Mouse (Mus musculus) stomach, embryonic 16.5 days (tissue): ENCODE measurements around the gene D8Ertd738e. TPM values are rescaled to one million over a fixed set of nuclear protein-coding genes. Genes with fewer than 3 reads are reported as not detected.
A peak's percentile ranks its signal among the peaks of the same experiment; 100 is the strongest.

Experiments used
- ATAC-seq: fragments of 200-750 bp; cut with Nextera tagmentation; 2 replicates; pipeline ENCODE4 v1.8.0; 2017; ENCODE audit warnings: moderate number of reproducible peaks, moderate TSS enrichment; ENCODE audit not compliant: insufficient read depth, low FRiP score
- H3K27ac ChIP-seq: fragments of 300-500 bp; sonication (generic); 2 replicates; pipeline ENCODE4 v1.5.1; 2014; ENCODE audit warnings: low read length
- H3K27me3 ChIP-seq: fragments of 300-500 bp; sonication (generic); 2 replicates; pipeline ENCODE4 v1.6.1; 2014; ENCODE audit warnings: low read length, control low read depth, mixed read lengths; ENCODE audit not compliant: control insufficient read depth, insufficient read depth
- H3K36me3 ChIP-seq: fragments of 300-500 bp; sonication (generic); 2 replicates; pipeline ENCODE4 v1.6.1; 2014; ENCODE audit warnings: low read length; ENCODE audit not compliant: control insufficient read depth, insufficient read depth
- H3K4me1 ChIP-seq: fragments of 300-500 bp; sonication (generic); 2 replicates; pipeline ENCODE4 v1.6.1; 2014; ENCODE audit warnings: low read length, control low read depth, mixed read lengths; ENCODE audit not compliant: control insufficient read depth, insufficient read depth
- H3K4me2 ChIP-seq: fragments of 300-500 bp; sonication (generic); 2 replicates; pipeline ENCODE4 v1.6.1; 2014; ENCODE audit warnings: low read depth, low read length, mixed read lengths
- H3K4me3 ChIP-seq: fragments of 300-500 bp; sonication (generic); replicated peaks from 2 replicates; pipeline ENCODE4 v1.5.1; 2014; ENCODE audit warnings: mild to moderate bottlenecking, low read length
- H3K9ac ChIP-seq: fragments of 300-500 bp; sonication (generic); 2 replicates; pipeline ENCODE4 v1.6.1; 2014; ENCODE audit warnings: low read length
- H3K9me3 ChIP-seq: fragments of 300-500 bp; sonication (generic); replicated peaks from 2 replicates; pipeline ENCODE4 v1.6.1; 2016; ENCODE audit warnings: low read length, control low read depth; ENCODE audit not compliant: control insufficient read depth
- WGBS: fragments of 180-500 bp; shearing (Covaris S2); extraction: QIAGEN DNeasy Blood & Tissue Kit; methylation state at CpG from one replicate; pipeline ENCODE4 v1.1.7; 2014; 5-methylcytosine and 5-hydroxymethylcytosine counted together
- polyA plus RNA-seq: library from polyadenylated mRNA; unstranded; fragments of >200 nt; fragmentation: Nextera tagmentation; extraction: Ambion mirVana; gene quantifications from 2 replicates; pipeline ENCODE4 v1.2.1, GENCODE M21; 2015

Gene D8Ertd738e
- polyA plus RNA-seq, 1 experiment from 2014 or later = 289 TPM

DNA sequence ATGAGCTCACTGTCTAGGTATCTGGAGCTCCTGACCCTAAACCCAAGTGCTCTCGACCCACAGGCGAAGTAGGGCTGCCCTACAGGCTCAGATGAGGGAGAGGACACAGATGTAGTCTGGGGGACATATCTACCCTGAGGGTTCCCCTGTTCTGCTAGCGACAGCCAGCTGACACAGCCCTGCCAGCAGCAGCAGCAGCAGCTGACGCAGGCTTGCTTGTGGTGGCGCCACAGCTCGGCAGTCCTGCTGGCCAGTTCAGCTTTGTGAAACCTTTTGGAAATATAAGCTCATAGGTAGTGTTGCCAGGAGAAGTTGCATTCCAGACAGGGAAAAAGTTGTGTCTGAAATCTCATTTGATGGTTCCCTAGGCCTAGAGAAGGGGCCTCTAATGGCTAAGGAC is 8.4 kb downstream of the D8Ertd738e start:
- Histone ChIP-seq H3K27ac (no peak overlapping the region), H3K36me3 (peaks cover 7% of the 10 kb centered on the region), H3K4me2 (no peak overlapping the region), H3K9ac (no peak overlapping the region), H3K9me3 (no peaks in the 10 kb centered on the region), H3K4me3 (no peak overlapping the region), H3K27me3 (no peaks in the 10 kb centered on the region), H3K4me1 (no peaks in the 10 kb centered on the region; the same call in 1 of the 2 replicates)
- WGBS = 56% methylated on average over 6 of the region's 6 CpGs
- no peak for ATAC-seq

GRCm38 (mm10) chr8:84237542-84238229 is 11.8 kb downstream of the D8Ertd738e start:
- Histone ChIP-seq H3K27me3 (no peaks in the 10 kb centered on the region), H3K9me3 (no peaks in the 10 kb centered on the region), H3K4me1 (peaks cover 9% of the 10 kb centered on the region), H3K36me3 (0 out of 2 replicates have a peak, but pooled peaks cover 4% of the 10 kb centered on the region), H3K27ac (peak overlapping the region; percentile 71), H3K9ac (peak overlapping the region; percentile 87), H3K4me2 (peak overlapping the region; percentile 73), H3K4me3 (peak overlapping the region; percentile 91)
- ATAC-seq = no peak
- 13% methylated on average over 19 of the region's 19 CpGs for whole genome bisulfite sequencing

DNA sequence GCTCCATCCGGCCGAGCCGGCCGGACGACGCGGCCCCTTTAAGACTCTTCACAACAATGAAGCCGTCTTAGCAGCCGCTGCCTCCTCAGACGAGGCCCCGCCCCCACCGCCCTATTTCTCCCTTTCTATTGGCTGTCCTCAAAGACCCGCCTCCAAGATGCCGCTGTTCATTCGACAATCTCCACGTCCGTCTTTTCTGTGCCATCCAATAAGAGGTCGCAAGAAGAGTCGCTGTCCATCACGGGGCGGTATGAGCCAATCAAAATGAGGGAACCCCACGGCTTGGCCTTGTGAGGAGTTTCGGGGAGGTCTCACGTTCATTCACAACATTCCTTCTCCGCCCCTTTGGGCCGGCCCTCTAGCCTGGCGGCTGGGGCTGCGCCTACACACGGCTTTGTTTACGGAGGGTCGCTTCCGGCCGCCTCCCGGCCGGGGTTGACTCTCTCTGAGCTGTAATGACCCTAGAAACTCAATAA is 12.5 kb downstream of the D8Ertd738e start, which contains the start of gene Zswim4:
Gene Zswim4, minus strand, starts transcription at position 58 of the 476 bp plus-strand sequence.
- Histone ChIP-seq H3K9me3 (no peaks in the 10 kb centered on the region), H3K27me3 (no peaks in the 10 kb centered on the region), H3K4me2 (peak within 1 kb of the TSS; percentile 73), H3K4me3 (peak within 1 kb of the TSS; percentile 91), H3K27ac (peak within 1 kb of the TSS; percentile 71), H3K9ac (peak within 1 kb of the TSS; percentile 98), H3K36me3 (0 out of 2 replicates have a peak, but pooled peaks cover 4% of the 10 kb centered on the region), H3K4me1 (peaks cover 9% of the 10 kb centered on the region)
- WGBS = under 1% methylated on average over 35 of the region's 35 CpGs
- ATAC-seq = peak; percentile 98

GRCm38 (mm10) chr8:84236410-84236997 is 13.0 kb downstream of the D8Ertd738e start:
- ATAC-seq = no peak
- Histone ChIP-seq H3K27ac (peak overlapping the region; percentile 67), H3K4me2 (peak overlapping the region; percentile 69), H3K9me3 (no peaks in the 10 kb centered on the region), H3K4me1 (peaks cover 9% of the 10 kb centered on the region), H3K9ac (peak overlapping the region; percentile 98), H3K27me3 (no peaks in the 10 kb centered on the region), H3K4me3 (peak overlapping the region; percentile 91), H3K36me3 (0 out of 2 replicates have a peak, but pooled peaks cover 4% of the 10 kb centered on the region)
- WGBS = 0% methylated on average over 27 of the region's 30 CpGs

DNA sequence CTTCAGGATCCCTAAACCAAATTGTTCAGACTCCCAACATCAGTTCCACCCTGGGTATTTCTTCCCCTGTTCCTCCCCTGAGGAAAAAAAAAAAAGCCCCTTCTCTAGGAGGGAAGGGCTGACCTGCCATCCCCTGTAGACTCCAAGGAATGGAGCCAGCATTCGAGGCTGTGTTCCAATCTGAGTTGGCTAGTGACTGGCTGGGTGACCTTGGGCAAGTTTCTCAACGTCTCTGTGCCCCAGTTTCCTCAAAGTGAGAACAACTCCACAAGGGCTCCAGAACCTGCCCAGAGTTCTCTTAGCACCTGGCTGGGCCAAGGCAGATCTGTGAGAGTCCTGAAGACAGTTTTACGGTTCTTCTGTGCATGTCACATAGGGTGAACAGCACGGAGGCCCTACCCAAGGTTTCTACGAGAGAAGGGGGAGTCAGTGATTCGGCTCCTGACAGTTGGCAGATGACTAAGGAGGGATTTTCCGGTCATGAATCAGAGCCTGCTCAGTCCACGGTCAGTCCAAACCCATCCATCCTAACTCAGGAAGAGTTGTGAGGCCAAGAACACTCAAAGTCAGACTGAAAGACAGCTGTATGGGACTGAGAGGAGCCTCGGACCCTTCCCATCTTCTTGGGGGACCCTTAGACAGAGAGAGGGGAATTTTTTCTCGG is 13.6 kb downstream of the D8Ertd738e start:
- Histone ChIP-seq H3K9me3 (no peaks in the 10 kb centered on the region), H3K27me3 (no peaks in the 10 kb centered on the region), H3K4me1 (peaks cover 9% of the 10 kb centered on the region), H3K9ac (peak overlapping the region; percentile 98), H3K27ac (peak overlapping the region; percentile 67), H3K36me3 (0 out of 2 replicates have a peak, but pooled peaks cover 4% of the 10 kb centered on the region), H3K4me2 (peak overlapping the region; percentile 69), H3K4me3 (peak overlapping the region; percentile 91)
- no peak for ATAC-seq
- 18% methylated on average over 10 of the region's 10 CpGs for WGBS

DNA sequence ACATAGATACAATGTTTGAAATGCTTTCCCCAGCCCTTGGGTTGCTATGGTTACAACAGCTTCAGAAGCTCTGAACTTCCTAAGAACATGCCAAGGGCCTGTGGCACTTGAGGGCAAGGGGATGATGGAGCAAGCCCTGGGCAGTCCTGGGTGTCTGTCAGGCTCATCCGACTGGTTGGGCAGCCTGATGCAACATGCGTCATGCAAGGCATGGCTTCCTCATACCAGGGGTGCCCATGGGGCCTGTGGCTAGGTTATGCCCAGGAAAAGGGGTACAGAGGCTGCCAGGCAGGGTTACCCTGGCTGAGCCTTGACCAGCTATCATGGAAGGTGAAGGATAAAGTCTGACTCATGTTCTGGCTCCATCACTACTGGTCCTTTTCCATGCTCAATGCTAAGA is 16.5 kb downstream of the D8Ertd738e start:
- H3K9me3 ChIP-seq = no peaks in the 10 kb centered on the region
- H3K27me3 ChIP-seq = no peaks in the 10 kb centered on the region
- no peak overlapping the region for H3K4me2 ChIP-seq
- 88% methylated on average over 2 of the region's 2 CpGs for WGBS
- no peak overlapping the region for H3K27ac ChIP-seq
- peaks cover 17% of the 10 kb centered on the region; the same call in 1 of the 2 replicates for H3K36me3 ChIP-seq
- H3K4me3 ChIP-seq = no peak overlapping the region
- H3K9ac ChIP-seq = no peak overlapping the region
- peaks cover 9% of the 10 kb centered on the region for H3K4me1 ChIP-seq
- ATAC-seq = no peak

DNA sequence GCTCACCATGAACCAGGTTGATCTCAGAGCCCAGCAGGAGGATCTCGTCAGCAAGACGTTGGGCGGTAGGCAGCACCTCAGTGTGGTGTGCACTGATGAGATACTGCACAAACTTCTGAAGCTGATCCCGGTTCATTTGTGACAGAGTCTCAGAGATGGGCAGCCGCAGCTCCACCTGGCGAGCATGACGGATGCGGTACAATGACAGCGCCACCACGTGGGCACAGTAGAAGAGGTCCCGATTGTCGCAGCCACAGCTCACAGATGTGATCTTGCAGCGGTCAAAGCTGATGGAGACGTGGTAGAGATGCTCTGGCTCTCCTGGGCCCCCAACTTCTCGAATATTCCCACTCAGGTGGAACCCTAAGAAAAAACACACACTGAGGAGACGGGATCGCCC is 18.8 kb downstream of the D8Ertd738e start:
- no peak for ATAC-seq
- no peak overlapping the region for H3K27ac ChIP-seq
- H3K36me3 ChIP-seq = peaks cover 20% of the 10 kb centered on the region; the same call in 1 of the 2 replicates
- 78% methylated on average over 17 of the region's 17 CpGs for WGBS
- peaks cover 5% of the 10 kb centered on the region for H3K4me1 ChIP-seq
- H3K27me3 ChIP-seq = no peaks in the 10 kb centered on the region
- no peak overlapping the region for H3K9ac ChIP-seq
- no peak overlapping the region for H3K4me3 ChIP-seq
- no peaks in the 10 kb centered on the region for H3K9me3 ChIP-seq
- no peak overlapping the region for H3K4me2 ChIP-seq

- H3K4me1 ChIP-seq = no peaks in the 10 kb centered on the region
- 82% methylated on average over 21 of the region's 21 CpGs for WGBS
- no peak overlapping the region for H3K27ac ChIP-seq
- H3K27me3 ChIP-seq = no peaks in the 10 kb centered on the region
- no peak overlapping the region for H3K9ac ChIP-seq
- no peak for ATAC-seq
- H3K4me2 ChIP-seq = no peak overlapping the region
- H3K9me3 ChIP-seq = no peaks in the 10 kb centered on the region
- no peak overlapping the region for H3K4me3 ChIP-seq
- peaks cover 14% of the 10 kb centered on the region; the same call in 1 of the 2 replicates for H3K36me3 ChIP-seq
Measured at GRCm38 (mm10) chr8:84223322-84224029, 26.0 kb downstream of the D8Ertd738e start.
